Mouse (Mus musculus) G1E (cell line): ENCODE measurements around the gene 2810408A11Rik.

Experiments used
- CTCF ChIP-seq: IDR thresholded peaks from 2 replicates; pipeline ENCODE4 v1.5.1; 2012; ENCODE audit warnings: low read depth, low read length, inconsistent platforms, mixed read lengths
- GATA1 ChIP-seq: IDR thresholded peaks from 2 replicates; pipeline ENCODE4 v1.6.1; 2012; ENCODE audit warnings: borderline replicate concordance, low read length, inconsistent platforms, mixed read lengths
- GATA2 ChIP-seq: IDR thresholded peaks from 2 replicates; pipeline ENCODE4 v1.6.1; 2012; ENCODE audit warnings: low read depth, low read length, inconsistent platforms, borderline replicate concordance
- POLR2AphosphoS5 ChIP-seq: IDR thresholded peaks from 2 replicates; pipeline ENCODE4 v1.6.1; 2012; ENCODE audit warnings: low read depth, low read length, inconsistent platforms; ENCODE audit not compliant: insufficient replicate concordance
- TAL1 ChIP-seq: conservative IDR thresholded peaks from 2 replicates; pipeline ENCODE4 v1.6.1; 2012; ENCODE audit warnings: low read depth, low read length, inconsistent platforms, mixed read lengths

DNA sequence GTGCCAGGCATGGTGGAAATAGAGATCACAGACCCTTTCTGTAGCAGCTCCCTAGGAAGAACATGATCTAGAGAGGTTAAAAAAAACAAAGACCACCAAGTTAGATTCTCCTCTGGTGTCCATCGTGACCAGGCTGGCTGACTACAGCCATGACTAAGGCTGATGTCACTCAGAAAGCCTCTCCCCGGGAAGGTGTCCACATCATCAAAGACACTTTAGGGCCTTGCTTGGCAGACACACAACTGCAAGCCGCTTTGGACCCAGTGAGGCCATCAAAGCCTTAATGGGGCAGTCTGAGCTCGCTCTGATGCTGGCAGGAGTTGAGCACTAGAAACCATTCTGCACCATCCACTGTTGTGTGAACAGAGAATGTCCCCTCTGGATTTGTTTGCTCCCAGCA is 28.3 kb downstream of the 2810408A11Rik start:
- TF ChIP-seq CTCF (no peak), GATA1 (no peak), GATA2 (no peak), TAL1 (no peak), POLR2AphosphoS5 (no peak)
